Mouse (Mus musculus): ENCODE results near the gene Taldo1.
A peak's percentile ranks its signal among the peaks of the same experiment; 100 is the strongest.
"Not testable (repeated sequence)": the region's sequence is repeated elsewhere in the genome, so short reads cannot be mapped to it uniquely, and the experiment has no call there.

Gene Taldo1

DNA sequence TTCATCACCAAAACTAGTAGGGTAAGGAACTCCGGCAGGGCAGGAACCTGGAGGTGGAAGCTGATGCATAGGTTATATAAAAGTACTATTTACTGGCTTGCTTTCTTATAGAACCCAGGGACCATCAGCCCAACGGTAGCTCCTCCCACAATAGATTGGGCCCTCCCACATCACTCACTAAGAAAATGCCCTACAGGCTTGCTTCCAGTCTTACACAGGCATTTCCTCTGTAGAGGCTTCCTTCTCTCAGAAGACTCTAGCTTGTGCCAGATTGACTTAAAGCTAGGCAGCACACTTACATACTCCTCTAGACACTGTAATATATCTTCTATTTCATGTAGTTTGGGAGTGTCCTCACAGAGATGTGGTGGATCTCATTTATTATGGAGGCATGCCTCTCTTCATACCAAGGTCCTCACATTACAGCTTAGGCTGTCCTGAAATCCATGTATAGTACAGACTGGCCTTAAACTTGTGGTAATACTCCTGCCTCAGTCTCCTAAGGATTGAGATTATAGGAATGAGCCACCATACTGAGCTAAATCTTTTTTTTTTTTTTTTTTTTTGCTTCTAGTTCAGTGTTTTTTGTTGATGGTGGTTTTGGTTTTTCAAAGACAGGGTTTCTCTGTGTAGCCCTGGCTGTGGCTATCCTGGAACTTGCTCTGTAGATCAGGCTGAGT, 4.1 kb upstream of the Taldo1 start:
- DNase-seq (ENCODE audit: low spot score) = no peak

DNA sequence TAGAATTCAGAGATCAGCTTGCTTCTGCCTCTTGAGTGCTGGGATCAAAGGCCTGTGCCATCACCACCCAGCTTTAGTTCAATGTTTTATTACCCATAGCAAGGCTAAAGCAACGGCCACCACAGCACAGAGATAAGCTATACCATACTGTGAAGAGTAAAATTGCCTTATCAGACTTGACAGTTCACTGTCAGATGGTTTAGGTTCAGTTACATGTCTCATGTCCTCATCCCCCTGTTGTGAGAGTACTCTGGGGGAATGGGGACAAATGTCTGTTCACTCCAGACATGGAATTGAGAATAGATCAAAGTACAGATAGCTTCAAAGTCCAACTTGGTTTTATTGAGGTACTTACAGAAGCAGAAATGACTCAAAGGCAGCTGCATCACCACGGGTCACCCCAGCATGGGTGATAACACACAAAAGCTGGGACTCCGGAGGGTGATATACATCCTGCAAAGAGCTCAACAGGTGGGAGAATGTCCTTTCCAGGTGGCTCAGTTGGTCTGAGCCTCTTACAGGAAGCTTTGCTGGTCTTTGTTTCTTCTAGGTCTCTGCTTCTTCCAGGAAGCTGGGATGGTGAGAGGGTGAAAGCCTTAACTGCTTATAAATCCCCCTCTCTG, 3.4 kb upstream of the Taldo1 start:
- no peak for DNase-seq (ENCODE audit: low spot score)

DNA sequence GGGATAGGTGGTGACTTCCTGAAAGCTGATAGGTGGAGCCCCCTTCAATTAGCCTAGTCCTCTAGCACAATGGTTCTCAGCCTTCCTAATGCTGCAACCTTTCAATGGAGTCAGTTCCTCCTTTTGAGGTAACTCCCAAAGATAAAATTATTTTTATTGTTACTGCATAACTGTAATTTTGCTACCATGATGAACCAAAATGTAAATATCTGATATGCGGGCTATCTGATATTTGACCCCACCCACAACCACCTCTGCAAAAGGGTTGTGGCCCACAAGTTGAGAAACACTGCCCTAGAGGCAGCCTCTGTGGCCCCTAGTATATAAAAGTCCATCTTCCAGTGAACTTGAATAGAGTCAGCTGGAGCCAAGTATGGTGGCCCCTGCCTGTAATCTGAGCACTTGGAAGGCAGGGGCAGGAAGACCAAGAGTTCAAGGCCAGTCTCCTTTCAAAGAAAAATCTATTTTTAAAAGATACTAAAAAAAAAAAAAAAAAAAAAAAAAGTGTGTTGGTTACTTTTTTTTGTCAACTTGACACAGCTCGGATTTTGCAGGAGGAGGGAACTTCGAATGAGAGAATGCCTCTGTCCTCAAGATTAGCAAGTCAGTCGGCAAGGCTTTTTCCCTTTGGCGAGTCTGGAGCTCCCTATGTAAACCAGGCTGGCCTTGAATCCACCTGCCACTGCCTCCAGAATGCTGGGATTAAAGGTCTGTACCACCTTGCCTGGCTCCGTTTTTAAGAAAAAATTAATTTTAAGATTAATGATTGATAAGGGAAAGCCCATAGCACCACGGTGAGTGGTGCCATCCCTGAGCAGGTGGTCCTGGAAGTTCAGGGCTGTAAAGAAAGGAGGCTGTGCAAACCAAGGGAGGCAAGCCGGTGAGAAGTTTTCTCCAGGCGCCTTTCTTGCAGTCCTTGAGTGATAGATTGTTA, 1.4 kb upstream of the Taldo1 start:
- DNase-seq (ENCODE audit: low spot score) = no peak

DNA sequence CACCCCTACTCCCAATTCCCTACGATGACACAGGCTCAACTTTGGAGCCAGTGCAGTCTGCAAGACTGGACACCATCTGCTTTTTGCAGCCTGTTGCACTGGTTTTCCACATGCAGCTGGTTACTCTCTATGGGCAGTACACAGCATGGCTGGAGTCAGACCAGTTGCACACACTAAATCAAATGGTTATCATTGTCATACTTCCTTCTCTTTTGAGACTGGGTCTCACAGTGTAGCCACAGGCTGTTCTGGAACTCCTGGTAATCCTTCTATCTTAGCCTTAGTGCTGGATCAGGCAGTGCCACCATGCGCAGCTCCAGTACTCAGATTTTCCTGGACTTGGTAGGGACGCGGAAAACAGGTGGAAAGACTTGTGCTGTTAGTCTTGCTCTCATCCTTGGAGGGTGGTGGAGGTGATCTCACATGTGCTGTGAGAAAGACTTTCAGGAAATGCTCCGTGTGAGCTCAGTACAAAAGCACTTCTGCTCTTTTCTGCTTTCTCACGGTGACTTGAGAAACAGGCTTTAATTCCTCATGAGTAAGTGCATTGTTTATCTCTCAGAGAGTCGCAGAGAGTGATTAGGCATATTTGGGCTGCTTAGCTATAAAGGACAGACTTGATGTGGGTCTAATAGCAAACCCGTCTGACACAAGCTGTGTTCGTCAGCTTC, 688 bp downstream of the Taldo1 start:
- DNase-seq (ENCODE audit: low spot score) = no peak

DNA sequence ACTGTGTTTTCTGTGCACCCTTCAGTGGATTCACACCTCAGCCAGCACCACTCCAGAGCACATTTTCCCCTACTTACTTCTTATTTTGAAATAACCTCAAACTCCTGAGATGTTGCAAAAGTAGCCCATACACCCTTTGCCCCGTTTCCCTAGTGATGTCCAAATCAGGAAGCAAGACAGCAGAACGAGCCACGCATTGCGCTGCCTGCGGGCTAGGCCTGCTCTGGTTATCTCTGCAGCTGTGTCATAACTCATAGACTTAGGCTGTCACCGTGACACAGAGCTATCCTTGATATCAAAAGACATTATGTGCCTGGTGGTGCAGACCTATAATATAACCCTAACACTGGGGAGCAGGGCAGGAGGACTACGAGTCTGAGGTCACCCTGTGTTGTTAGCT, 2.2 kb downstream of the Taldo1 start:
- DNase-seq (ENCODE audit: low spot score) = no peak

DNA sequence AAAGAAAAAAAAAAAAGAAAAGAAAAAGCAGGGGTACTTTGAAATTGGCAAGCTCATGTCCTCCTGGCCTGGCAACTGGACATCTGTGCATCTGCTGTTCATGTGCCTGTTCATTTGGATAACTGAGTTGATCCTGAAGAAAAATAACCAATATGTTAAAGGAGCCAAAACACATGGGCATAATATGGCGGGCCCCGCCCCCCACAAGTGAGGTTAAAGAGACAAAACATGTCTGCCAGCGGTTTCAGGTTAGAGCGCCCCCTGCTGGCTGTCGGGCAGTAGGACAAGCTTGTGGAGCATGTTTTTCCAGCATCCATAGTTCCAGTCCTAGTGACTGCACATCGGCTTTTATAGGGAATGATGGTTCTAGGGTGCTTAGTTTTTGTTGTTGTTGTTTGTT, 2.8 kb downstream of the Taldo1 start:
- DNase-seq (ENCODE audit: low spot score) = peak; percentile 71

DNA sequence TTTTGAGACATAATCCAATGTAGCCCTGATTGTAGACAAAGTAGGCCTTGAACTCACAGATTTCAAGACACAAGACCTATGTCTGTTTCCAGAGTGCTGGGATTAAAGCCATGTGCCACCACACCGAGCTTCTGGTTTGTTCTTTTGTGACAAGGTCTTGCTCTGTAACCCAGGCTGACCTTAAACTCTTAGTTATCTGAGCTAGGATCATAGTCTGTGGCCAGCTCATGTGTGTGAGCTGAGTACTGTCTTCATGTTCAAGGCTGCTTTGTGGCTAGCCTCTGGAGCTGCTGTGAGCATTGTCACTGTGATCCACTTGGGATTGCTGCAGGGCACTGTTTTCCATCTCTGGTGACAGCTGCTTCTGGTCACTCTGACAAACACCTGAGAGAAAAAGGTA, 3.3 kb downstream of the Taldo1 start:
- DNase-seq (ENCODE audit: low spot score) = no peak

DNA sequence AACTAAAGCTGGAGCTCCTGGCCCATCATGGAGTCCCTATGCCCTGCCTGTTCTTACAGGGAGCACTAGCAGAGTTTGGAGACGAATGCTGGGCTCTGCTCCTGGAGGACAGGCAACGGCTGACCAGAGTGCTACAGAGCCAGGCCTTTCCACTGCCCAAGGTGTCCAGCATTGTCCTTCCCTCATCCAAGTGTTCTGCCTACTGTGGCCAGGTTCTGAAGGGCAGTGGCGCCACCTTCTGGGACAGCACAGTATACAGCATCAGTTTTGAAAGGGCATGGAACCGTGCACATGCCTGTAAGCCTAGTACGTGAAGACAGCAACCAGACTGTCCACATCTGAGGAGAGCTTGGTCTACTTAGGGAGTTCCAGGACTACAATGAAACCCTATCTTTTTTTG, 11.3 kb downstream of the Taldo1 start:
- peak; percentile 59 for DNase-seq (ENCODE audit: low spot score)

DNA sequence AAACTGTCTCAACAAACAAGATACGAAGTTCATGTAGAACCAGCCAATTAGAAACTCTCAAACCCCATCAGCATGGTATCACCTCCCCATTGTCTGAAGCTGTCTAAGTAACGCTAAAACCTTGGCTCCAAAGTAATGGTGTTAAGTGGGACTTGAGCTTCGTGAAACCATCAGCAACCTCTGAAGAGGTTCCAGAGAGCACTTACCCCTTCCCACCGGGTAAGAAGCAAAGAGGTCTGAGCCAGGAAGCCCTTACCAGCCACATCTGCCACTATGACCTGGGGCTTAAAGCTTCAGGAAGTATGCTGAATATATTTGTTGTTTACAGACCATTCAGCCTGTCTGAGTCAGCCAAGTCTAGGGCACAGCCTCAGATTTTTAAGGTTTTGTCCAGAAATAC, 13.5 kb downstream of the Taldo1 start:
- no peak for DNase-seq (ENCODE audit: low spot score)

DNA sequence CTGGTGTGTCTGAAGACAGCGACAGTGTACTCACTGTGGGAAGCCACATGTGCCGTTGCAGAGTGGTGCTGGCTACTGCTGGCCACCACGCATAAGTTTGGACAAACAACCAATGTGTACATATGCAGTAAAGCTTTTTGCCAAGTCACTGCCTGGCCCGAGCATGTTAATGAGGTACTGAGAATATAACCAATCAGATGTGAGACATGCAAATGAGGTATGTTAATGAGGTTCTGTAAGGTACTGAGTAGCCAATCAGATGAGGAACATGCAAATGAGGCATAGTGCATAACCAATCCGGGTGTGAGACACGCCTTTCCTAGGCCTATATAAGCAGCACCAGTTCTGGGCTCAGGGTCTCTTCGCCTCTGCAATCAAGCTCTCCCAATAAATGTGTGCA, 15.7 kb downstream of the Taldo1 start:
- not testable (repeated sequence) for DNase-seq (ENCODE audit: low spot score)

DNA sequence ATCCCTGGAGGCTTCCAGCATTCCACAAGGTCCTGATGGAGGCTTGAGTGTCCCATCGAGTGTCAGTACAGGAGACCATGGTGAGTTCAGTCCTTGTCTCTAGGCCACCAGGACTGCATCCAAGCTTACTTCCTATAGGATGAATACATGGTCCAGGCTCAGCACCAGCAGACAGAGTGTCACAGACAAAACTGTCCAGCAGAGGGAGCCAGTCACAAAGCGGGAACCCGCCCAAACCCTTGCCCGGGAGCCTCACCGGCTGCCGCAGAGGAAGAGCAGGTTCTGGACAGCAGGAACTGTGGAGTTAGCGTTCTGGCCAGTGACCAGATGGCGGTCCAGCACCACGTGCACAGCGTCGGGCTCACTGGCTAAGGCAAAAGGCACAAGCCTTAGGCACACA, 16.8 kb downstream of the Taldo1 start:
- peak; percentile 80 for DNase-seq (ENCODE audit: low spot score)

DNA sequence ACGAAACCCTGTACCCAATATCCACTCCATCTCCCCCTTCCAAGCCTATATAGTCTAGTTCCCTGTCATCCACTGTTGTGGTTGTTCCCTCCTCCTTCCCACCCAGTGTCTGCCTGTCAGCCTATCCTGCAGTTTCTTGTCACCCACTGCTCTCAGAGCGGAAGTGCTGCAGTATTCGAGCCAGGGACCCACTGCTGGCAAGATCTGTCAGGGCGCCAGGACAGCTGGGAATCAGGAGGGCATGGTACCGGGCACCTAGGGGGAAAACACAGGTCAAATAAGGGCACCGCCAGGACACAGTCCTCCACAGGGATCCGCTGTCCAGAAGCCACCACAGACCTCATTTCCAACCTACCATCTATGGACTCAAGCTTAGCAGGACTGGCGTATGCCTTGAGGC, 18.6 kb downstream of the Taldo1 start:
- DNase-seq (ENCODE audit: low spot score) = no peak

DNA sequence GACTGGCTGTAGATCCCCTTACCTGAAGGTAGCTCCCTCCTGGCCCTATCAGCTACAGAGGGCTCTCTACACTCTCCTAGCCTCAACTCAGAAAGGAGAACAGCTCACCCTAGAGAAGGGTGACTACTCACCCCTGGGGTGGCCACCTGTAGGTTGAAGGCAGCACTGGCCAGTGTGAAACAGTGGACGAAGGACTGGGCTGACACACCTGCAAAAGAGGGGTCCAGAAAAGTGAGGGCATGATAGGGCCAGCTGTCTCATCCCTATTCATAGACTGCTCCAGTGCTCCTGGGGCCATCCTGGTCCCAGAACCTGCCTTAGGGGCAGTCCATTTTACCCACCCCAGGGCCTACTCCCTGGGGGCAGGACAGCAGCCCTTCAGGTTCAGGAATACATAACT, 19.7 kb downstream of the Taldo1 start:
- no peak for DNase-seq (ENCODE audit: low spot score)

DNA sequence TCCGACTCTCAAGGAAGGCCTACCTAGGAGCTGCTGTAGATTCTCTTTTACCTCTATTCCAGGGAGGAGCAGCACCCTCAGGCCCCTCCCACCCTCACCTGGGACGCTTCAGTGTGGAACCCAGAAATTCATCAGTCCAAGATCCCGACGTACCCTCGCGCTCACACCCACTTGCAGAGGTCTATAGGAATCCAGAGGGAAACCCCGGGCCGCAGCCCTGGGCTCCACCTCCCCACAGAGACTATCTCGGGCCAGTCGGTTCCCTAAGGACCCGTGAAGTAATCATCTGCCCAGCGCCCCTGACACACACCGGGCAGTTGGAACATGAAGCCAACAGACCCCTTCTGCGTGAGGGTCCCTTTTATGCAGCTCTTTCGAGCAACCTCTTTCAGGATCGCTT, 21.3 kb downstream of the Taldo1 start:
- DNase-seq (ENCODE audit: low spot score) = no peak

DNA sequence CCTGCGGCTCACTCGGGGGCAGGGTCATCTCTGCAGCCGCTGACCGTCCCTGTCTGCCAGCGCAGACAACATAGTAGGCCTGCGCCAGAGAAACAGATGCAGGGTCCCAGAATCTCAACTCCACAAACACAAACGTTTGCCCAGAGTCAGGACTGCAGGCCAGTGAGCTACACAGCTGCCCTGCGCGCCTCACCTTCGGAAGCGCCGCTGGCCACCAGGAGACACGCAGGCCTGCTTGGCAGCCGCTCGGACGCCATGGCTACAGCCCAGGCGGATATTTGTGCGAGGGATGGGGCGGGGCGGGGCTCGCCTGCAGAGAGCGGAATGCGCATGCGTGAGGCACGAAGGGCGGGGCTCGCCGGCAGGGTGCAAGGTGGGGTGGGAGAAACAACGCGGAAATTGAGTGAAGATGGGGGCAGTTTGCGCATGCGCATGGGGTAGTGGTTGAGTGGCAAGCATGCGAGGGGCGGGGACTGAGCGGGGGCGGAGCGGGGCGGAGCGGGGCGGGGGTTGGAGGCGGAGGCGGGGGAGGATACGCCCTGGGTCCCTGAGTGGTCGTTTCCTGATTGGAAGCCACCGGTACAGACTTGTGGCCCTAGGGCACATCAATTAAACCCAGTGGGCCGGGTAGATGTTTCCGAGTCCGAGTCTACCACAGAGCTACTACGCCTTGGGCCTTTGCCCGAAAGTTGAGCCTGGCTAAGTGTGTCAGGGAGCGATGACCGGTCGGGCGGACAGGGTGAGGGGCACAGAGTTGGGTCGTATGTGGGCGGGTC, 22.0 kb downstream of the Taldo1 start, which contains the start of gene Gatd1:
Gene Gatd1, minus strand, starts transcription at position 328 of the 776 bp plus-strand sequence.
- peak; percentile 100 for DNase-seq (ENCODE audit: low spot score)

DNA sequence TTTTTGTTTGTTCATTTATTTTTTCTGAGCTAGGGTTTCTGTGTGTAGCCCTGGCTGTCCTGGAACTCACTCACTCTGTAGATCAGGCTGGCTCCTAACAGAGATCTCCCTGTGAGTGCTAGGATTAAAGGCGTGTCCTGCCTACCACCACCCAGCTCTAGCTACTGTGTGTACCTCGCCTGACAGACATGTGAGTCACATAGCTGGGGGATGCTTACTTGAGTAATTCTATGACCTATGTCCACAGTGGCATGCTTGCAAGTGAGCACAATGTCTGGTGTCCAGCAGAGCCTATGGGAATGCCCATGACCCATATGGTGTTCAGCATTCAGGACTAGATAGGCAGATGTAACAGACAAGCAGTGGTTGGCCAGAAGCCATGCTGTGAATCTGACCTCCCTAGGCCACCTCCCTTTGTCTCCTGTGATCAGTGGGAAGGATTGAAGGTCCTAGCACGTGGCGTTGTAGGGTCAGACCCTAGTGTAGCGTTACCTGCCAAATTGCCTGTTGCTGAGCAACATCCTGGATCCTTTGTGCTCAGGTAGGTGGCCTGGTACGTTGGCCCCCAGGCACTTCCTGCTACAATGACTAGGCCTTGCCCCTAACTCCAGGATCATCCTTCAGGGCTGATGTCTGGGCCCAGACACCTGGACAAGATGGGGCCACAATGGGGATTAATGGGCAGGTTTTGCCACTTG, 24.3 kb downstream of the Taldo1 start:
- no peak for DNase-seq (ENCODE audit: low spot score)

DNA sequence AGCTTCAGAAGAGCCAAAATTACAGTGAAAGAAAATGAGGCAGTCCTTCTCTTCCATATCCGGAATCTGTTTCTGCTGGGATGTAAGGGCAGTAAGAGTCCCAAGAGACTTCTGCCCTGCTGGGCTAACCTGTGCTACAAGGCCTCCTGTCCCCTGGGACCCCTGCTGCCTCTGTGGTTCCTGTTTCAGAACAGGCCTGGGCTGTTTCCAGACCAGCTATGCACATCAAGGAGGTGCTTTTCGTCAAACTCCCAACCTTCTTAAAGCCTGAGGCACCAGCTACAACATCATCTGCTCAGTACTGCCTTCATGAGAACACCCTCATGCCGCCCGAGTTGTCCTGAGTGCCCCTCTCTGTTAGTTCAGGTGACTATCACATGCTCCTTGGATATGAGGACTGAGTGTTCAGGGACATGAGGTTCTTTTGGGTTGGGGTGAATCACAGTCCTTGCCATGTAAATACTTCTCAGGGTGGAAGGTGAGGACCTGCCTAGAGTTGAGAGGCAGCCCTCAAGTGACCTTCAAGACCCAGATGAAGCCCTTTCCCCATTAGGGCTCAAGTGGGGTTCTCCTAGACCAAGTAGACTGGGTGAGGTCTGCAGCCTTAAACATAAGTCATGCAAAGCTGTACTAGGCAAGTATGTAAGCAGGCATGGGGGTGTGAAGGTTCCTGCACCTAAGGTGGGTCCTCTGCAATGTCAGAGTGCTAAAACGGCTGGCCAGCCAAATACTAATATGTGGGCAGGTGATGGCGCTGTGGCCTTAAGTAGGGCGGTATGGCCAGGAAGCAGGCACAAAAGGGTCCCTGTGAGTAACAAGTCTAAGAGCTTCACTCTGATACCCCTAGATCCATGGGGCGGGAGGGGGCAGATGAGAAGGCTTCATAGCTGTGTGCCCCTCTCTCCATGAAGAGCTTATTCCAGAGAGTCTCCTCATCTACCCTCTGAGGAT, 26.0 kb downstream of the Taldo1 start:
- DNase-seq (ENCODE audit: low spot score) = no peak

DNA sequence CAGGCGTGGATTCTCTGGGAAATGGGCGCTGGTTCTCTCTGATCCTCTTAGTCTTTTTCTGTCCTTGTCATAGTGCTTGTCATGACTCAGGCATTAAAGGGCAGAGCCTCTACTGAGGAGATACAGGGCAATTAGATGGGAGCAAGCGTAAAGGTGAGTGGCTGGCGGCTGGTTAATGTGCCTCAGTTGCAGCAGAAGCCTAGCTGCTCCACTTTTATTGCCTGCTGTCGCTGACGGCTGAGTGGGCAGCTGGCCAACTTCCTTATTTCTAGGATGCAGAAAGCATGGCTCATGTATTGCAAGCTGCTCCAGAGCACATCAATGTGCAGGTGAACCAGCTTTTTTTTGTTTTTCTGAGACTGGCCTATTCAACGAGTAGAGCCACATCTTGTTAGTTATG, 27.0 kb downstream of the Taldo1 start:
- DNase-seq (ENCODE audit: low spot score) = no peak

DNA sequence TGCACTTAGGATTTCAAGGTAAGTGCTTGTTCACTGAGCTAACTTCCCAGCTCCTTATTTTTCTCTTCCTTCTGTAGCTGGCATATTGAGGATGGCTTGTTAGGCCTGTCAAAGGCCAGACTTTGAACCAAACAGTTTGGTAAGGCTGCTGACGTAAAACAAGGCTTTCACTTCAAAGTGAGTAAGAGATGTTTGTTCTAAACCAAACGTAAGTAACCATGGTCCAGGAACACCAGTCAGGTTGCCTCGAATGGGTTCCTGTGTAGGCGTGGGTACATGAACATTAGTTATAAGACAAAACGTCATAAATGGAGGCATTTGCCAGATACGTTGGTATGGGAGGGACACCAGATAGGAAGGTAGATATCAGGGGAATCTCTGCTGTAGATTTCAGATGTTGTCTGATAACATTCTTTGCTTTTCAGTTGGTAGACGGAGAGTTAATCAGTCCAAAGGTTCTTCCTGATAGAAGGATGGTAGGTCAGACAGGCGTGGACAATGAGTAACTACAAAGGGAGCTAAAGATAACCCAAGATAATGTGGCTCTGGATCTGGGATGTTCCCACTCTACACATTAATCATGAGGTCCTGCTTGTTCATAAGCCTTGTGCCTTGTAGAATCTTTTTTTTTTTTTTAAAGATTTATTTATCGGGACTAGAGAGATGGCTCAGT, 28.2 kb downstream of the Taldo1 start:
- DNase-seq (ENCODE audit: low spot score) = no peak
